Mouse (Mus musculus): ENCODE measurements around the gene Vmn2r85. TPM values are rescaled to one million over a fixed set of nuclear protein-coding genes. Genes with fewer than 3 reads are reported as not detected.

Vmn2r85 gene
- polyA plus RNA-seq (2017; shearing (Covaris generic)), result not detected

DNA sequence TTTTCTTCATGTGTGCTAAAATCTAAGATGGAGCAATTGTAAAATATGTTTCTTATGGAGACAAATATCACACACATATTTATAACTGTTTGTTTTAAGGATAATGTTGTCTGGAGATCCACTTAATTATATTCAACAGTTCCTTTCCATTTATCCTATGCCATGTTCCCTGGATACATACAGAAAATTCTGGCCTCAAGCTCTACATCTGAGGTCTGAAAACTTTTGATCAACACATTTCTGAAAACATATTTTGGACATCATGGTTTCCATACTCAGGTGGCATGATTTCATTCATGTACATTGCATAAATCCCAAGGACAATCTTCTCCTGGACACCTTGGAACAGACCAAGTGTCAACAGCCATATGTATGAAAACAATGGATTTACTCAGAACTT, at the start of gene Vmn2r85:
Gene Vmn2r85 (minus strand): TSS at position 101 of the 400 bp plus-strand sequence.

DNA sequence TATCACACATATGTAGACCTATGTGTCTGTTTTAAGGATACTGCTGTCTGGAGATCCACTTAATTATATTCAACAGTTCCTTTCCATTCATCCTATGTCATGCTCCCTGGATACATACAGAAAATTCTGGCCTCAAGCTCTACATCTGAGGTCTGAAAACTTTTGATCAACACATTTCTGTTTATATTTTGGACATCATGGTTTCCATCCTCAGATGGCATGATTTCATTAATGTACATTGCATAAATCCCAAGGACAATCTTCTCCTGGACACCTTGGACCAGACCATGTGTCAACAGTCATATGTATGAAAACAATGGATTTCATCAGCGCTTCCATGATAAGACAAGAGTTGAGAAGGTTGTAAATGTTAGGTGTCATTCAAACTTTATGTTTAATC, 26.4 kb upstream of the Vmn2r85 start, which contains the start of gene Vmn2r86:
Gene Vmn2r86 (minus strand): TSS at position 101 of the 400 bp plus-strand sequence.

DNA sequence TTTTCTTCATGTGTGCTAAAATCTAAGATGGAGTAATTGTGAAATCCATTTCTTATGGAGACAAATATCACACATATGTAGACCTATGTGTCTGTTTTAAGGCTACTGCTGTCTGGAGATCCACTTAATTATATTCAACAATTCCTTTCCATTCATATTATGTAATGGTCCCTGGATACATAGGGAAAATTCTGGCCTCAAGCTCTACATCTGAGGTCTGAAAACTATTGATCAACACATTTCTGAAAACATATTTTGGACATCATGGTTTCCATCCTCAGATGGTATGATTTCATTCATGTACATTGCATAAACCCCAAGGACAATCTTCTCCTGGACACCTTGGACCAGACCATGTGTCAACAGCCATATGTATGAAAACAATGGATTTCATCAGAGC, 35.3 kb downstream of the Vmn2r85 start, which contains the start of gene Vmn2r84:
Gene Vmn2r84 (minus strand): TSS at position 101 of the 400 bp plus-strand sequence.

Other genes with a start within 250 kb of the Vmn2r85 start
- gene Olfr826, start 245.5 kb downstream of the Vmn2r85 start, polyA plus RNA-seq (2017; shearing (Covaris generic)), result 0.30 TPM
- gene Olfr827, start 215.3 kb downstream of the Vmn2r85 start, polyA plus RNA-seq (2017; shearing (Covaris generic)), result not detected
- gene Neurod4, start 149.5 kb downstream of the Vmn2r85 start, polyA plus RNA-seq (2017; shearing (Covaris generic)), result not detected
- gene Tespa1, start 106.8 kb downstream of the Vmn2r85 start, polyA plus RNA-seq (2017; shearing (Covaris generic)), result 208 TPM
- 0.17 TPM for gene Vmn2r84, start 35.4 kb downstream of the Vmn2r85 start, polyA plus RNA-seq (2017; shearing (Covaris generic))
- gene Vmn2r86, start 26.3 kb upstream of the Vmn2r85 start, polyA plus RNA-seq (2017; shearing (Covaris generic)), result not detected
- gene Vmn2r87, start 67.7 kb upstream of the Vmn2r85 start, polyA plus RNA-seq (2017; shearing (Covaris generic)), result not detected

Measured in naive thymus-derived CD4-positive, alpha-beta T cell, adult 5 months (primary cell).